9 mouse cellular contexts compared by ENCODE assay signal in the genomic region with DNA sequence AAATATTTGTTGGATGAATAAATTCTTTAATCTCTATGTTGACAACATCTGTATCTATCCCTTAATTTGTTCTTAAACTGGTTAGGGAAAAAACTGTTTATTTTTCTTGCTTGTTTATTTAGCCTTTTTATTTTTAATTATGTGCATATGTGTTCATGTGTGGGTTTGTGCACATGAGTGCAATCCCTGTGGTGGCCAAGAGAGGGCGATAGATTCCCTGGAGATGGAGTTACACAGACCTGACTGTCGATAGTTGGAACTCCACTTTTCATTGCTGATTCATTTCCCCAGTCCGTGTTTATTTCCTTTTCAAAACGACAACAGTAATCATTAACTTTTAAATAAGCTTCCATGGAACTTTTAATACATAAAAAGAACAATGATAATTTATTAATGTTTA. TPM values are rescaled to one million over a fixed set of nuclear protein-coding genes. Genes with fewer than 3 reads are reported as not detected.
DNase-seq lines count a peak whose midpoint lies in the region; ATAC-seq lines count a peak whose summit lies in the region.
"Had no signal": no experiment of that assay in that cellular context is flagged by ENCODE, and none has a peak within 500 bp of the region (broad histone marks: within the 10 kb centered on the region; RNA-seq: fewer than 3 reads in every experiment).

No protein-coding gene starts in this region.

- H3K9ac ChIP-seq in liver, embryonic 12.5 days, result no peak overlapping the region
- H3K9ac ChIP-seq: forebrain, embryonic 15.5 days had no signal

- no peak overlapping the region for H3K4me2 ChIP-seq in liver, embryonic 12.5 days
- H3K4me2 ChIP-seq: forebrain, embryonic 15.5 days had no signal

- no peaks in the 10 kb centered on the region for H3K9me3 ChIP-seq in liver, embryonic 12.5 days (replicated peaks)
- H3K9me3 ChIP-seq: forebrain, embryonic 15.5 days had no signal

- H3K4me1 ChIP-seq in liver, embryonic 12.5 days, result no peaks in the 10 kb centered on the region

- no peaks in the 10 kb centered on the region for H3K36me3 ChIP-seq in liver, embryonic 12.5 days
- H3K36me3 ChIP-seq: forebrain, embryonic 15.5 days had no signal

- WGBS in liver, embryonic 12.5 days (ENCODE audit: insufficient replicate concordance), result 27% methylated on average over 4 of the region's 4 CpGs

- ATAC-seq in liver, embryonic 12.5 days, result no peak
- ATAC-seq in common myeloid progenitor, adult 5-6 weeks (replicated peaks; ENCODE audit: low read depth, poor library complexity, severe bottlenecking), result peak; percentile 68; the same call in 1 of the 2 replicates
- ATAC-seq: forebrain, embryonic 15.5 days had no signal

- H3K4me3 ChIP-seq in liver, embryonic 12.5 days, result no peak overlapping the region
- H3K4me3 ChIP-seq: forebrain, embryonic 15.5 days had no signal

- no peak overlapping the region for H3K27ac ChIP-seq in liver, embryonic 12.5 days
- H3K27ac ChIP-seq: forebrain, embryonic 15.5 days had no signal

- H3K27me3 ChIP-seq in liver, embryonic 12.5 days (replicated peaks), result no peaks in the 10 kb centered on the region
- H3K27me3 ChIP-seq: forebrain, embryonic 15.5 days had no signal

- peak; percentile 13 to 18 for DNase-seq in adrenal gland, postnatal 36 days
- DNase-seq in adrenal gland, adult (ENCODE audit: inconsistent age in 2 of 2, low spot score in 1 of 2), result no peak
- DNase-seq in liver, result peak; percentile 52
- peak; percentile 43 for DNase-seq in retina, embryonic 14.5 days (ENCODE audit: low spot score)
- DNase-seq in spleen, adult 18-20 months, result no peak
- DNase-seq in right cerebral cortex, postnatal 25 days, result no peak

RNA-seq across cellular contexts. Expression of a gene that starts 31.2 kb away (rescaled TPM):
- 10 to 100 TPM; 28.3 to 44.9 TPM for total RNA-seq in adrenal gland, postnatal 36 days (2021)
- 43.7 and 46.7 TPM in 2 replicates for polyA plus RNA-seq in liver, embryonic 12.5 days (2016; fragmentation: Nextera tagmentation; extraction: Ambion mirVana)
- 12.3 and 19.0 TPM in 2 replicates for total RNA-seq in common myeloid progenitor, adult 5-6 weeks (2017)

RNA-seq across cellular contexts. Expression of a gene that starts 37.6 kb away (rescaled TPM):
- 10 to 100 TPM in 1 of 2 experiments, 1 to 10 TPM in 1; 8.9 to 11.7 TPM for total RNA-seq in adrenal gland, postnatal 36 days (2021)
- 6.5 and 6.6 TPM in 2 replicates for polyA plus RNA-seq in liver, embryonic 12.5 days (2016; fragmentation: Nextera tagmentation; extraction: Ambion mirVana)
- total RNA-seq in common myeloid progenitor, adult 5-6 weeks (2017), result 0.78 and 2.8 TPM in 2 replicates

RNA-seq across cellular contexts. Expression of a gene that starts 54.0 kb away (rescaled TPM):
- 10 to 100 TPM; 34.8 to 48.0 TPM for total RNA-seq in adrenal gland, postnatal 36 days (2021)
- 107 and 112 TPM in 2 replicates for polyA plus RNA-seq in liver, embryonic 12.5 days (2016; fragmentation: Nextera tagmentation; extraction: Ambion mirVana)
- total RNA-seq in common myeloid progenitor, adult 5-6 weeks (2017), result 40.3 and 48.0 TPM in 2 replicates

Comparison
In these comparisons a context has a peak if more than half of its experiments do, and no peak if none do; other contexts are left out.
1. DNase-seq: peak in adrenal gland, postnatal 36 days (2 of 2), liver (single experiment) and retina, embryonic 14.5 days (single experiment); none in adrenal gland, adult (0 of 2), spleen, adult 18-20 months (0 of 2) and right cerebral cortex, postnatal 25 days (single experiment).